Mouse (Mus musculus): ENCODE measurements around the gene Prnd.

Prnd gene

DNA sequence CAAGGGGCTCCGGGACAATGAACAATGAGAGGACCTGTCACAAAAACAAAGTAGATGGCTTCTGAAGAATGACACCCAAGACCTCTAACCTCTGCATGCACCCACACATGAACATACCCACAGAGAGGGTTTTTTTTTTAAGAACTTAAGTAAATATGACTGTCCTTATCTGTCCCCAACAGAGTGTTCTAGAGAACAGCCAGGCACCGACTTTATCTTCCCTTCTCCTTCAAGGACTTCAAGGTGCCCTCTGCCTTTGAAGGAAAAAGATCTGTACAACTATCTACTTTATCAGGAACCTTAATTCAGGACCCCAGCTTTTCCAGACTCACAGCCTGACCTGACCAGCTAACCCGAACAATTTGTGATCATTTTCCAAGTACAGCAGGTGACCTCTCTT, 10.2 kb upstream of the Prnd start:
- DNase-seq (ENCODE audit: low spot score in 2 of 2): peak in 1 of 2 experiments; percentile 39

- DNase-seq (ENCODE audit: low spot score in 2 of 2): no peak
Observed at GRCm38 (mm10) chr2:131941501-131941900, 9.2 kb upstream of the Prnd start.

GRCm38 (mm10) chr2:131944370-131944769, 6.3 kb upstream of the Prnd start:
- no peak for DNase-seq (ENCODE audit: low spot score in 2 of 2)

- DNase-seq (ENCODE audit: low spot score in 2 of 2): no peak
Observed at GRCm38 (mm10) chr2:131945225-131945624, 5.4 kb upstream of the Prnd start.

- no peak for DNase-seq (ENCODE audit: low spot score in 2 of 2)
Observed at GRCm38 (mm10) chr2:131945765-131946164, 4.9 kb upstream of the Prnd start.

DNA sequence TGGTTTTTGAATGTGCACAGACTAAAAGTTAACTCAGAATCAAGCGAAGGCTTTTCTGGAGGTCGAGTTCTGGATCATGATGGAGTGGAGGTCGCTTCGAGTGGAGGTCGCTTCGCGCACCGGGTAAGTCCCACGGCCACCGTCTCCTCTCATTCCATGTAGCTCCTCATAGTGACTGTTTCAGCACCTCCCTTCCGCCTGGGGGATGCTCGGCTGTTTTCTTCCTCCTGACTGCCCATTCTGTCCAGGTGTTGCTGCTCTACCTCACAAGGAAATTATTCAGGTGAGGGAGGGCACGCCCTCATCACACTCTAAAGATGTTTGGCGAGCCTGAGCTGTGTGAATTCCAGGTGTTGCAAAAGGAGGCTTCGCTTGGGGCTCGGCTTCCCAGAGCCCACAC, 4.3 kb upstream of the Prnd start:
- no peak for DNase-seq (ENCODE audit: low spot score in 2 of 2)

DNA sequence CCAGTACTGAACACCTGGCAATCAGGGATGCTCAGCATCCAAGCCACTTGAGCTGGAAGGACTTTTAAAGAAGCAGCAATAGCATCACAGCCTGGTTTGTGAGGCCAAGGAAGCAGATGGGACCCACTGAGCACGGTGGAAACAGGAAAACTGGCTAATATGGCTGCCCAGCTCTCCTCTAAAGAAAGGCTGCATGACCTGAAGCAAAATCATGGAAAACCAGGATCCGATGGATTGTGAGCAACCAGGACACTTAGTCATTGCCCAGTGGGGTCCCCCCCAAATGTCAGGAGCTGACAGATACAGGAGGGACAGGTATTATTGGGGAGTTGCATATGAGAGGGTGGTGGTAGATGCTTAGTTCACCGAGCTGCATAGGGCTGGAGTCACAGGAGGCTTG, 2.5 kb upstream of the Prnd start:
- no peak for DNase-seq (ENCODE audit: low spot score in 2 of 2)

- no peak for DNase-seq (ENCODE audit: low spot score in 2 of 2)
Observed at GRCm38 (mm10) chr2:131948916-131949639, 1.6 kb upstream of the Prnd start.

DNA sequence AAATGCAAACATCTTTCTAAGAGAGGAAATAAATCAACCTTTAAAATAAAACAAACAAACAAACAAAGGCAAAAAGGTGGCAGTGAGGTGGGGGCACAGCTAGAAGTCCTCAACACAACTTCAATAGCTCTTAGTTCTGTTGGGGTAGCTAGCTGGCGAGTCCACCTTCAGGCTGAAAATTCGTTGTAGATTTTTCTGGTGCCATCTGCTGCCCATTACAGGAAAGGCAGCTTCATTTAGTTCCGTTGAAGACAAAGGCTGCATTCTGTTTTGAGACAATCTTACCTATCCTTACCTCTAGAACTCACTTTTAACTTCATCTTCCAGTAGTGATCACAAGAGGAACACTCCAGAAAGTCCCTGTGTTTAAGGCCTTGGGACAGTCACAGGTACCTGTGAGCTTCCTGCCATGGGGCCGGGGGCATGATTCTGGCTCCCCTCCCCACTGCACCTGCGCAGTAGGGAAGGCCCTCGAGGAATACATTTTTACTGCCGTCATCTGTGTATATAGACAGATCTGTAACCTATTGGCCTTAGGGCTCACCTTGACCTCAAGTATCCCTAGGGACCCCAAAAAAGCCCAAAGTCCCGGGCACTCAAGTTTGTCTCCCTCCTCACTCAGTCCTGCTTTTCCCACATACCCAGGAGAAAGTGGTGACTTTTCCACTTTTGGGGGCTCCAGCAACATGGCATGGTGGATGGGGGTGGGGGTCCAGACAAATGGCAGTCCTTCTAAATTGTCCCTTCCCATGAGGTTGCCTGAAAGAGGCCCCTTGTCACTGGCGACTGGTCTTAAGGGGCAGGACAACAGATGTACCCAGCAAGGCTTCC, 679 bp upstream of the Prnd start:
- DNase-seq (ENCODE audit: low spot score in 2 of 2): peak in 1 of 2 experiments; percentile 24

DNA sequence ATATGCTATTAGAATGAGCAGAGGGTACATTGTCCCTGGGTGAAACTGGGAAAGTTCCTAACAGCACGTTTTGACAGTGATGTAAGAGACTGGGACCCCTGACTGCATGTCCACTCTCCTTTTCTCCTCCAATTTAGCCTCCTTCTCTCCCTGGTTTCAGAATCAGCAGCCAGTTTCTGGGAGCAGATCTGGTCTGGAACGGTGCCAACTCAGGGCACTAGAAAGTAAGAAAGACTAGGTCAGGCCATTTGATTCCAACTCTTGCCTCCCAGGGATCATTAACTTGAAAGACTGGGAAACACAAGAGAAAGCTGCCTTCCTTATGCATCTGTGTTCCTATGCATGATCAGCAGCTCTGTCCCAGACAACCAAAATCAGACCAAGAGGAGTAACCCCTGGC, 1.8 kb downstream of the Prnd start:
- no peak for DNase-seq (ENCODE audit: low spot score in 2 of 2)

GRCm38 (mm10) chr2:131952961-131953538, 2.4 kb downstream of the Prnd start:
- DNase-seq (ENCODE audit: low spot score in 2 of 2): no peak

DNA sequence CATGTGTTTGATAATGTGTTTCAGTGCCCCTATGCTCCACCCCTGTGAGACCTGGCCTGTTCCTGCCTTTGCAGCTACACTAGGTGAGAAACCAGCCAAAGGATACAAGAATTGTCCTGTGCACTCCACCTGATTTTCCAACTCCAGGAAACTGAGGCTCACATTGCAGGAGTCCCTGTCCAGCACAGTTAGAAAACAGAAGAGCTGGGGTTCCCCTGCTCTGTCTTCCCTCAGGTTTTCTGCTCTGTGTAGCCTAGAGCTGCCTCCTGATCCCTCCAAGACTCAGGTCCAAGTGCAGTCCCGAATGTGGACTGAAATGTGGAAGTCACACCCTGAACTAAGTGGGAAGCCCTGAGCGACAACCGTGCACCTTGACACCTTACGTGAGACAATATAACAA, 3.0 kb downstream of the Prnd start:
- no peak for DNase-seq (ENCODE audit: low spot score in 2 of 2)

- DNase-seq (ENCODE audit: low spot score in 2 of 2): no peak
Observed at GRCm38 (mm10) chr2:131954835-131955234, 4.2 kb downstream of the Prnd start.

DNA sequence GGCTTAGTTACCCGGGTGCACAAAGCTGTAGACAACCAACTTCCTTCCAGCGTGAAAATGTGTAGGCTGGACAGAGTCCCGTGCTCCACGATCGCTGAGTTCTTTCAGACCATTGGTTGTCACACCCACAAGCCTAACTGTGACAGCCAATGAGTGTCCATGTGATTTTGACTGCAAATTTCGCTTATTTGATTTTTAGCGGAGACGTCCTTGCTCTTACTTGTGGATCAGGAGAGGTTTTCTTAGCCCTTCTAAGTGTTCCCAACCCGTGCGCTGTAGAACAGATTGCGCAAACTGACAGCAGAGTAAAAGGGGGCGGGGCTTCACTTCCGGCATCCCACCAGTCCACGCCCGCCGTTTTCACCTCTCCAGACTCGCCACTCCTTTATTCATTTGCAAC, 4.6 kb downstream of the Prnd start:
- DNase-seq (ENCODE audit: low spot score in 2 of 2): no peak

GRCm38 (mm10) chr2:131956336-131957256, 5.9 kb downstream of the Prnd start:
- no peak for DNase-seq (ENCODE audit: low spot score in 2 of 2)

GRCm38 (mm10) chr2:131957731-131958222, 7.1 kb downstream of the Prnd start:
- DNase-seq (ENCODE audit: low spot score in 2 of 2): no peak

DNA sequence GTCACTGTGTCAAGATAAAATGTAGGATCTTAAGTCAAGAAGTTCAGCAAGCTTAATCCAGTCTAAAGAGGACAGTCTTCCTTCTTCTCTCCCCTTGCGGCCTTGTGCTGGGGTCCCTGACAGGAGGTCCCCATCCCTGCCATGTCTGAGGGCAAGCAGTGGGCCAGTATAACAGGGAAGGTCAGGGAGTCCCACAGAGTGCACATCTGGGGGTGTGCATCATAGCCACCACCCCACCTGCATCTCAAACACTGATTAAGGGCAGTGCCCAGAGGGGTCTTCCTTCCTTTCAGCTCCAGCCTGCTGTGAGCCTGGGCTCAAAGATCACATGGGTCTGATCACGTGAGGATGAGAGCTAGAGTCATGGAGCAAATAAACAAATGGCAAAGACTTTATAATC, 11.0 kb downstream of the Prnd start:
- DNase-seq (ENCODE audit: low spot score in 2 of 2): no peak

GRCm38 (mm10) chr2:131970597-131970996, 19.9 kb downstream of the Prnd start:
- no peak for DNase-seq (ENCODE audit: low spot score in 2 of 2)

GRCm38 (mm10) chr2:131971098-131971497, 20.4 kb downstream of the Prnd start:
- DNase-seq (ENCODE audit: low spot score in 2 of 2): no peak

- no peak for DNase-seq (ENCODE audit: low spot score in 2 of 2)
Observed at GRCm38 (mm10) chr2:131976663-131977062, 26.0 kb downstream of the Prnd start.

DNA sequence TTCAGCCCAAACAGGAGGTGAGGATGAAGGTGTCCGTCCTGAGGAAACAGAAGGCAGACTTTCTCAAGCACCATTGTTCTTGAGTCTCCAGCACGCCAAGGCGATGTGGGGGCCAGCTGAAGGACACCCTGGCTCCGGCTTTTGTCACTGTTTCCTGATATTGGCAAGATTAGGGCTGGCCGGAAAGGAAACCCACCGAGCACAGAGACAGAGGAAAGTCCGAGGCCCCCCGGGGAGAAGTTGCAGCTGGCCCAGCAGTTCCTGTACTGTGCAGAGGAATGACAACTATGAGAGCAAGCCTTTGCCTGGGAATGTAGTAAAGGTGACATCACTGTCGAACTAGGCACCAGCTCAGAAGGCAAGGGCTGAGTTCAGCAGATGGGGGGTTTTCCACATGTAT, 30.2 kb downstream of the Prnd start:
- DNase-seq (ENCODE audit: low spot score in 2 of 2): no peak

All from spleen, postnatal 36 days (tissue).